Mouse (Mus musculus) urinary bladder, adult 18-20 months (tissue): ENCODE results near the gene Acyp1.

Experiments used
- DNase-seq, 2 experiments: peaks; one replicate each; pipeline ENCODE4 v3.0.0; 2022; ENCODE audit warnings: low spot score in 2 of 2, mixed read lengths in 2 of 2

The Acyp1 gene

GRCm38 (mm10) chr12:85287809-85288485 lies at the start of gene Acyp1:
Gene Acyp1 (minus strand): TSS chr12:85288438.
- peak; percentile 67 to 73 for DNase-seq

- DNase-seq: no peak
Observed at GRCm38 (mm10) chr12:85337567-85338311, 49.5 kb upstream of the Acyp1 start.

- DNase-seq: peak in 1 of 2 experiments; percentile 28
Observed at GRCm38 (mm10) chr12:85330153-85330552, 41.9 kb upstream of the Acyp1 start.

GRCm38 (mm10) chr12:85308651-85309050 lies 20.4 kb upstream of the Acyp1 start:
- no peak for DNase-seq

- DNase-seq: peak; percentile 57 to 80
Observed at GRCm38 (mm10) chr12:85305247-85305892, 17.1 kb upstream of the Acyp1 start.

GRCm38 (mm10) chr12:85304725-85305124 lies 16.5 kb upstream of the Acyp1 start:
- DNase-seq: no peak

GRCm38 (mm10) chr12:85303256-85303655 lies 15.0 kb upstream of the Acyp1 start:
- DNase-seq: no peak

- no peak for DNase-seq
Observed at GRCm38 (mm10) chr12:85298835-85299180, 10.6 kb upstream of the Acyp1 start.

- DNase-seq: peak in 1 of 2 experiments; percentile 47
Observed at GRCm38 (mm10) chr12:85298127-85298834, 10.0 kb upstream of the Acyp1 start.

- no peak for DNase-seq
Observed at GRCm38 (mm10) chr12:85297345-85297997, 9.2 kb upstream of the Acyp1 start.

- no peak for DNase-seq
Observed at GRCm38 (mm10) chr12:85296915-85297314, 8.7 kb upstream of the Acyp1 start.

- DNase-seq: no peak
Observed at GRCm38 (mm10) chr12:85295506-85295905, 7.3 kb upstream of the Acyp1 start.

- DNase-seq: no peak
Observed at GRCm38 (mm10) chr12:85292906-85293305, 4.7 kb upstream of the Acyp1 start.

- no peak for DNase-seq
Observed at GRCm38 (mm10) chr12:85292288-85292687, 4.0 kb upstream of the Acyp1 start.

GRCm38 (mm10) chr12:85291541-85291940 lies 3.3 kb upstream of the Acyp1 start:
- no peak for DNase-seq

- no peak for DNase-seq
Observed at GRCm38 (mm10) chr12:85290633-85291032, 2.4 kb upstream of the Acyp1 start.

- peak in 1 of 2 experiments; percentile 39 for DNase-seq
Observed at GRCm38 (mm10) chr12:85289157-85290000, 1.1 kb upstream of the Acyp1 start.

- peak; percentile 76 to 88 for DNase-seq
Observed at GRCm38 (mm10) chr12:85288486-85289156, 383 bp upstream of the Acyp1 start, which contains the start of gene Zc2hc1c. Gene Zc2hc1c (plus strand): TSS chr12:85288591.

GRCm38 (mm10) chr12:85286941-85287340 lies 1.3 kb downstream of the Acyp1 start:
- DNase-seq: no peak

- no peak for DNase-seq
Observed at GRCm38 (mm10) chr12:85284996-85285395, 3.2 kb downstream of the Acyp1 start.
